Mouse (Mus musculus) midbrain, embryonic 10.5 days (tissue): ENCODE results near the gene Aldh18a1. TPM values are rescaled to one million over a fixed set of nuclear protein-coding genes. Genes with fewer than 3 reads are reported as not detected.

Experiments used
- DNase-seq: peaks from one replicate; pipeline ENCODE4 v3.0.0-alpha.2; 2017; ENCODE audit warnings: low spot score
- H3K27ac ChIP-seq: fragments of 300-500 bp; sonication (generic); replicated peaks from 2 replicates; pipeline ENCODE4 v1.5.1; 2016; ENCODE audit warnings: mild to moderate bottlenecking
- H3K27me3 ChIP-seq: fragments of 300-500 bp; sonication (generic); 2 replicates; pipeline ENCODE4 v1.6.1; 2016; ENCODE audit warnings: low read depth, mild to moderate bottlenecking; ENCODE audit not compliant: poor library complexity, severe bottlenecking
- H3K36me3 ChIP-seq: fragments of 300-500 bp; sonication (generic); 2 replicates; pipeline ENCODE4 v1.6.1; 2016; ENCODE audit warnings: mild to moderate bottlenecking, moderate library complexity
- H3K4me1 ChIP-seq: fragments of 300-500 bp; sonication (generic); 2 replicates; pipeline ENCODE4 v1.6.1; 2016
- H3K4me3 ChIP-seq: fragments of 300-500 bp; sonication (generic); 2 replicates; pipeline ENCODE4 v1.5.1; 2016; ENCODE audit warnings: mild to moderate bottlenecking, moderate library complexity
- H3K9me3 ChIP-seq: fragments of 300-500 bp; sonication (generic); replicated peaks from 2 replicates; pipeline ENCODE4 v1.6.1; 2016; ENCODE audit warnings: mild to moderate bottlenecking
- WGBS: fragments of 180-500 bp; shearing (Covaris S2); methylation state at CpG from one replicate; pipeline ENCODE4 v1.1.7; 2016; 5-methylcytosine and 5-hydroxymethylcytosine counted together
- polyA plus RNA-seq: library from polyadenylated mRNA; unstranded; fragments of >200 nt; fragmentation: Nextera tagmentation; extraction: Ambion mirVana; gene quantifications from 2 replicates; pipeline ENCODE4 v1.2.1, GENCODE M21; 2016

Aldh18a1 gene
- polyA plus RNA-seq, 1 experiment from 2014 or later: 98.0 TPM

DNA sequence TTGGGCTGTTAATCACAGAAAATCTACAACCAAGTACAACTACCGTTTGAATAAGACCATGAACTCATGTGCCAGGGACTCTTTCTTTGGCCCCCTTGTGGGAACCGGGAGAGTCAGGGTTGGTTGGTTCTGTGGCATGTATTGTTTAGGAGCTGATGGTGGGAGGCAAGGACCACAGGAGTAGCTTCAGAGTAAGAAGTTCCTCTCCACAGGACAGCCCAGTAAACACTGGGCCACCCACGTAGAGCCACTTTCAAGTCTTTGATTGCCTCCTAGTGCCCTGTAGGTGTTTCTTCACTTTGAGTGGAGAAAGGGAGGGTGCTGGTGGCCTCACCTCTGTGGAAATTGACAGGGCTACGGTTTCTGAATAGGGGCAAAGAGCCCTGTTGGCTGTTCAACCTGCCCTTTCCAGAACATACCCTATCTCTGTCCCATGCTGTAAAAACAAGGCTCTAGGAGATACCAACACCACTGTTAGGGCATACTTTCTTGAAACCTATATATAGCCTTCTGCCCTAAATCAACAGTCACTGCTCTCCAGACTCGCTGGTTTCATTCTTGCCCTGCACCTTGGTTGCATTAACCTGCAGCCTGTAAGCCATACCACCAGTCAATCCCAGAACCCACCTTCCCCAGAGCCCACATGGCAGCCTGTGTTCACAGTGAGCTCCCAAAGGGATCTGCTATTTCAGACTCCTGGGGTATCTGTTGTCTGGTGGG is 39.3 kb downstream of the Aldh18a1 start:
- H3K36me3 ChIP-seq: peaks cover 43% of the 10 kb centered on the region
- H3K4me1 ChIP-seq: peaks cover 21% of the 10 kb centered on the region
- 0 out of 2 replicates have a peak, but pooled peaks cover 8% of the 10 kb centered on the region for H3K27me3 ChIP-seq
- H3K9me3 ChIP-seq: no peaks in the 10 kb centered on the region
- 34% methylated on average over 5 of the region's 5 CpGs for WGBS
- 0 out of 2 replicates have a peak overlapping the region, but pooled peaks have one; percentile 4 for H3K27ac ChIP-seq
- H3K4me3 ChIP-seq: no peak overlapping the region
- DNase-seq: peak; percentile 31

DNA sequence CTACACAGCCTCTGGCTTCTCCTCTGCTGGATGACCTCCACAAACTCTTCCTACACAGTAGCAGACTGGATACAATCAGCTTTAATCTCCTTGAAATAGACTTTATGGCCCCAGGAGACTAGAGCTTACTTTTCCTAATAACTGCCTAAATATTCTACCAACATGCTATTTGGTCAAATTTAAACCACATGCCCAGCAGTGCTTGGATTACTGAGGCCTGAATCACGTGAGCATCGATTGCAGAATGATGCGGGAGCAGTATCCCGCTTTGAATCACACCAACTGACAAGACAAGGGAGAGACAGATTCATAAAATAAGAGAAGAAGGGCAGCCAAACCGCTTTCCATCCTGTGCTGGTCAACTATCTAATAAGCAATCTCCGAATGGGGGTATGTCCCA is 39.9 kb downstream of the Aldh18a1 start:
- Histone ChIP-seq H3K4me3 (no peak overlapping the region), H3K27ac (no peak overlapping the region), H3K36me3 (peaks cover 37% of the 10 kb centered on the region), H3K27me3 (0 out of 2 replicates have a peak, but pooled peaks cover 8% of the 10 kb centered on the region), H3K9me3 (no peaks in the 10 kb centered on the region), H3K4me1 (peaks cover 21% of the 10 kb centered on the region)
- 80% methylated on average over 6 of the region's 6 CpGs for WGBS
- DNase-seq: no peak

GRCm38 (mm10) chr19:40544856-40545255 is 43.4 kb downstream of the Aldh18a1 start:
- Histone ChIP-seq H3K4me1 (peaks cover 17% of the 10 kb centered on the region), H3K27ac (no peak overlapping the region), H3K36me3 (peaks cover 2% of the 10 kb centered on the region; the same call in 1 of the 2 replicates), H3K9me3 (no peaks in the 10 kb centered on the region), H3K4me3 (no peak overlapping the region), H3K27me3 (0 out of 2 replicates have a peak, but pooled peaks cover 8% of the 10 kb centered on the region)
- 13% methylated on average over 3 of the region's 3 CpGs for WGBS
- peak; percentile 72 for DNase-seq

GRCm38 (mm10) chr19:40542776-40543175 is 45.5 kb downstream of the Aldh18a1 start:
- no peak overlapping the region for H3K4me3 ChIP-seq
- DNase-seq: no peak
- WGBS: 91% methylated on average over 7 of the region's 7 CpGs

DNA sequence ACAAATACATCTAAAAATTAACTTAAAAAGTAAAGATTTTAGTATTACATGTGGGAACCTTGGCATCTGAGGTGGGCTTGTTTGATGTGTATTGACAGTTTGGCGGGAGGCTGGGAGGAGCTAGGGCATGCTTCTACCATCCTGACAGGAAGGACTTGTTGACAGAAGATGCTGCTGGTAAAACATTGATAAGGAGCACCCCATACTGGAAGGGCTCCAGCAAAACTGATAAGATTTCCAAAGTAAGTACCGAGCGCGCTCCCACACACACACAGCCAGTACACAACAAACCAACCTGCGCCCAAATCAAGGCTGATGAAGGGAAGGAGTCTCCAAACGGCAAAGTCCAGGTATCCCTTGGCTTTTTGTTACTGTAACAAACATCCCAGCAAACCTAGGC is 51.7 kb downstream of the Aldh18a1 start:
- Histone ChIP-seq H3K9me3 (no peaks in the 10 kb centered on the region), H3K27ac (no peak overlapping the region), H3K27me3 (no peaks in the 10 kb centered on the region), H3K4me3 (no peak overlapping the region), H3K36me3 (no peaks in the 10 kb centered on the region), H3K4me1 (no peaks in the 10 kb centered on the region)
- no peak for DNase-seq
- WGBS: 94% methylated on average over 6 of the region's 6 CpGs

More at GRCm38 (mm10) chr19:40542776-40543175, 45.5 kb downstream of the Aldh18a1 start:
- H3K36me3 ChIP-seq: no peaks in the 10 kb centered on the region
- no peak overlapping the region for H3K27ac ChIP-seq
- no peaks in the 10 kb centered on the region for H3K4me1 ChIP-seq
- no peaks in the 10 kb centered on the region for H3K9me3 ChIP-seq
- H3K27me3 ChIP-seq: 0 out of 2 replicates have a peak, but pooled peaks cover 5% of the 10 kb centered on the region

GRCm38 (mm10) chr19:40532525-40532924 is 55.7 kb downstream of the Aldh18a1 start:
- Histone ChIP-seq H3K9me3 (no peaks in the 10 kb centered on the region), H3K4me3 (no peak overlapping the region), H3K4me1 (no peaks in the 10 kb centered on the region), H3K27me3 (no peaks in the 10 kb centered on the region), H3K27ac (no peak overlapping the region), H3K36me3 (no peaks in the 10 kb centered on the region)
- DNase-seq: no peak
- 83% methylated on average over 5 of the region's 5 CpGs for WGBS

- WGBS: 91% methylated on average over 2 of the region's 2 CpGs
- Histone ChIP-seq H3K9me3 (no peaks in the 10 kb centered on the region), H3K4me1 (no peaks in the 10 kb centered on the region), H3K36me3 (no peaks in the 10 kb centered on the region), H3K27ac (no peak overlapping the region), H3K27me3 (no peaks in the 10 kb centered on the region), H3K4me3 (no peak overlapping the region)
- DNase-seq: no peak
These were observed 57.9 kb downstream of the Aldh18a1 start for GRCm38 (mm10) chr19:40530323-40530722.

GRCm38 (mm10) chr19:40528254-40528653 is 60.0 kb downstream of the Aldh18a1 start:
- H3K27me3 ChIP-seq: no peaks in the 10 kb centered on the region
- no peaks in the 10 kb centered on the region for H3K9me3 ChIP-seq
- no peaks in the 10 kb centered on the region for H3K36me3 ChIP-seq
- DNase-seq: no peak
- H3K4me1 ChIP-seq: no peaks in the 10 kb centered on the region; the same call in 1 of the 2 replicates
- no peak overlapping the region for H3K4me3 ChIP-seq
- H3K27ac ChIP-seq: no peak overlapping the region

DNA sequence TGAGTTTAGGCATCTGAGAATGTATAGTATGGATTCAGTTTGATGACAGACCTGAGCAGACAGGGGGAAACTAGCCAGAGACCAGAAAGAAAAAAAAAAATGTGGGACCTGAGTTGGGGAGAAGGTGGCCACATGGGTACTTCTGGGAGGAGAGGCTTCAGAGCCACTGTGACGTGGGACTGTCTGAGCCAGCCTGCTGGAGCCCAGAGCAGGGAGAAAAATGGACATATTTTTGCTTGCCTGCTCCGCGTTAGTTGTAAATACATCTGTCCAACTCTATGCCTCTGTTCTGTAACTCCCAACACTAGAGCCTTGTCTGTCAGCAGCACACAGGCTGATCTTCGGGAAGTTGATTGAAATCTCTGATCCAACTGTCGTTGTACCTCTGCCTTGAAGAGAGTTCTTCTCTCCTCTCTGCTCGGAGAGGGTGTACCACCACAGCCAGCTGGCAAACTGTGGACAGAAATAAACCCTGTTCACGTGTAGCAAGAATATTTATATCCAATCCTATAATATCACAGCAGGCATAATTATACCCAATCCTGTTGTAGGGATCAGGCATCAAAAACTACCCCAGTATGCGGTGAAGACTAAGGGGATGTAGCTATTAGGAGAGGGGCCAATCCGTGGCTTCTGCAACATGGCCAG is 61.8 kb downstream of the Aldh18a1 start:
- Histone ChIP-seq H3K4me1 (no peaks in the 10 kb centered on the region; the same call in 1 of the 2 replicates), H3K9me3 (no peaks in the 10 kb centered on the region), H3K27ac (no peak overlapping the region), H3K4me3 (no peak overlapping the region), H3K36me3 (no peaks in the 10 kb centered on the region), H3K27me3 (no peaks in the 10 kb centered on the region)
- 89% methylated on average over 9 of the region's 9 CpGs for WGBS
- no peak for DNase-seq

GRCm38 (mm10) chr19:40523431-40524005 is 64.7 kb downstream of the Aldh18a1 start:
- Histone ChIP-seq H3K4me3 (no peak overlapping the region), H3K9me3 (no peaks in the 10 kb centered on the region), H3K4me1 (no peaks in the 10 kb centered on the region; the same call in 1 of the 2 replicates), H3K27ac (no peak overlapping the region), H3K27me3 (no peaks in the 10 kb centered on the region), H3K36me3 (no peaks in the 10 kb centered on the region)
- 70% methylated on average over 8 of the region's 8 CpGs for WGBS
- no peak for DNase-seq

DNA sequence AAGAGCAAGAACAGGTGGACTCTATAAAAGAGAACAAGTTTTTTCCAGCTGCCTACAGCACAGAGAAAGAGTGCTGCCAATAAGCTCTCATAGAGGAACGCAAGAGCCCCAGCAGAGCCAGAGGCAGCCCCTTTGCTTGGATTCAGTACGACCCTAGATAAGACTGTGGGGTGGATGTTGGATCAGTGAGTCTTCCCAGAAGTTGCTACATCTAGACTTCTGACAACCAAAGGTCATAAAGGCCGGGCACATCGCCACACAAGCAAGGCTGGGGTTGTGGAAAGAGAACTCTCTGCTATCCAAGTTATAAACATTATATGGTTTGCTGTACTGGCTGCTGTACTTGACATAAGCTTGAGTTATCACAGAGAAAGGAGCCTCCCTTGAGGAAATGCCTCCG is 67.9 kb downstream of the Aldh18a1 start:
- no peak overlapping the region for H3K27ac ChIP-seq
- no peak for DNase-seq
- no peaks in the 10 kb centered on the region for H3K27me3 ChIP-seq
- no peak overlapping the region for H3K4me3 ChIP-seq
- no peaks in the 10 kb centered on the region; the same call in 1 of the 2 replicates for H3K4me1 ChIP-seq
- no peaks in the 10 kb centered on the region for H3K9me3 ChIP-seq
- WGBS: 91% methylated on average over 5 of the region's 5 CpGs
- H3K36me3 ChIP-seq: no peaks in the 10 kb centered on the region

GRCm38 (mm10) chr19:40518706-40519105 is 69.6 kb downstream of the Aldh18a1 start:
- 74% methylated on average over 1 of the region's 1 CpGs for WGBS
- Histone ChIP-seq H3K36me3 (no peaks in the 10 kb centered on the region), H3K4me3 (no peak overlapping the region), H3K4me1 (no peaks in the 10 kb centered on the region; the same call in 1 of the 2 replicates), H3K27me3 (no peaks in the 10 kb centered on the region), H3K27ac (no peak overlapping the region), H3K9me3 (no peaks in the 10 kb centered on the region)
- no peak for DNase-seq

GRCm38 (mm10) chr19:40515596-40515995 is 72.7 kb downstream of the Aldh18a1 start:
- Histone ChIP-seq H3K9me3 (no peaks in the 10 kb centered on the region), H3K36me3 (no peaks in the 10 kb centered on the region), H3K27me3 (no peaks in the 10 kb centered on the region), H3K4me3 (no peak overlapping the region), H3K4me1 (peaks cover 13% of the 10 kb centered on the region), H3K27ac (no peak overlapping the region)
- WGBS: 95% methylated on average over 3 of the region's 3 CpGs
- no peak for DNase-seq
